Mouse (Mus musculus) neural tube, embryonic 15.5 days (tissue): ENCODE measurements at regions not wholly inside any gene's neighbourhood (a gene's known extent, or its start where the extent isn't known, plus 50 kb on each side); places are given as distances from the start of the nearest gene placed in this dataset.

Experiments
- ATAC-seq: fragments of 200-750 bp; cut with Nextera tagmentation; 2 replicates; pipeline ENCODE4 v1.8.0; 2017; ENCODE audit warnings: mild to moderate bottlenecking, moderate TSS enrichment, moderate library complexity; ENCODE audit not compliant: low FRiP score
- H3K27ac ChIP-seq: fragments of 300-500 bp; sonication (generic); replicated peaks from 2 replicates; pipeline ENCODE4 v1.5.1; 2015; ENCODE audit warnings: mild to moderate bottlenecking, inconsistent platforms
- H3K27me3 ChIP-seq: fragments of 300-500 bp; sonication (generic); replicated peaks from 2 replicates; pipeline ENCODE4 v1.6.1; 2015; ENCODE audit warnings: inconsistent platforms
- H3K36me3 ChIP-seq: fragments of 300-500 bp; sonication (generic); 2 replicates; pipeline ENCODE4 v1.6.1; 2015; ENCODE audit warnings: inconsistent platforms
- H3K4me1 ChIP-seq: fragments of 300-500 bp; sonication (generic); 2 replicates; pipeline ENCODE4 v1.6.1; 2015; ENCODE audit warnings: inconsistent platforms
- H3K4me2 ChIP-seq: fragments of 300-500 bp; sonication (generic); 2 replicates; pipeline ENCODE4 v1.6.1; 2015; ENCODE audit warnings: inconsistent platforms, mild to moderate bottlenecking, moderate library complexity
- H3K4me3 ChIP-seq: fragments of 300-500 bp; sonication (generic); replicated peaks from 2 replicates; pipeline ENCODE4 v1.5.1; 2015; ENCODE audit warnings: mild to moderate bottlenecking, inconsistent platforms
- H3K9ac ChIP-seq: fragments of 300-500 bp; sonication (generic); replicated peaks from 2 replicates; pipeline ENCODE4 v1.6.1; 2015; ENCODE audit warnings: mild to moderate bottlenecking, inconsistent platforms
- H3K9me3 ChIP-seq: fragments of 300-500 bp; sonication (generic); replicated peaks from 2 replicates; pipeline ENCODE4 v1.6.1; 2016; ENCODE audit warnings: inconsistent platforms
- WGBS: fragments of 180-500 bp; shearing (Covaris S2); methylation state at CpG from one replicate; pipeline ENCODE4 v1.1.7; 2015; ENCODE audit warnings: mixed read lengths; 5-methylcytosine and 5-hydroxymethylcytosine counted together

GRCm38 (mm10) chr12:54262236-54263005 is 58.8 kb upstream of the Egln3 start:
- no peak for ATAC-seq
- no peaks in the 10 kb centered on the region for H3K9me3 ChIP-seq
- 82% methylated on average over 11 of the region's 11 CpGs for WGBS

GRCm38 (mm10) chr12:54261426-54261825 is 57.8 kb upstream of the Egln3 start:
- no peak overlapping the region for H3K4me2 ChIP-seq
- peaks cover 12% of the 10 kb centered on the region; the same call in 1 of the 2 replicates for H3K4me1 ChIP-seq
- no peaks in the 10 kb centered on the region for H3K36me3 ChIP-seq
- WGBS, result 74% methylated on average over 5 of the region's 5 CpGs
- H3K27ac ChIP-seq, result no peak overlapping the region
- no peak overlapping the region for H3K9ac ChIP-seq
- no peaks in the 10 kb centered on the region for H3K9me3 ChIP-seq
- H3K4me3 ChIP-seq, result no peak overlapping the region
- ATAC-seq, result no peak; the same call in 1 of the 2 replicates
- no peaks in the 10 kb centered on the region for H3K27me3 ChIP-seq

More at GRCm38 (mm10) chr12:54262236-54263005, 58.8 kb upstream of the Egln3 start:
- Histone ChIP-seq H3K27ac (no peak overlapping the region), H3K27me3 (no peaks in the 10 kb centered on the region), H3K4me3 (no peak overlapping the region), H3K4me2 (no peak overlapping the region), H3K9ac (no peak overlapping the region), H3K4me1 (peaks cover 12% of the 10 kb centered on the region; the same call in 1 of the 2 replicates), H3K36me3 (no peaks in the 10 kb centered on the region)

- Histone ChIP-seq H3K4me3 (no peak overlapping the region), H3K27ac (no peak overlapping the region), H3K9ac (no peak overlapping the region), H3K36me3 (no peaks in the 10 kb centered on the region), H3K9me3 (no peaks in the 10 kb centered on the region), H3K4me1 (peaks cover 12% of the 10 kb centered on the region; the same call in 1 of the 2 replicates), H3K27me3 (no peaks in the 10 kb centered on the region), H3K4me2 (no peak overlapping the region)
- no peak for ATAC-seq
- WGBS, result 81% methylated on average over 6 of the region's 6 CpGs
Measured at GRCm38 (mm10) chr12:54260502-54260901, 56.8 kb upstream of the Egln3 start.

- no peak overlapping the region for H3K9ac ChIP-seq
- no peak for ATAC-seq
- no peaks in the 10 kb centered on the region for H3K36me3 ChIP-seq
- H3K9me3 ChIP-seq, result no peaks in the 10 kb centered on the region
- H3K4me3 ChIP-seq, result no peak overlapping the region
- no peaks in the 10 kb centered on the region for H3K27me3 ChIP-seq
- H3K4me2 ChIP-seq, result no peak overlapping the region
- no peaks in the 10 kb centered on the region for H3K4me1 ChIP-seq
- WGBS, result 56% methylated on average over 7 of the region's 7 CpGs
- H3K27ac ChIP-seq, result no peak overlapping the region
Measured at GRCm38 (mm10) chr12:54257776-54258433, 54.2 kb upstream of the Egln3 start.

GRCm38 (mm10) chr12:54256506-54257128 is 53.0 kb upstream of the Egln3 start:
- 84% methylated on average over 6 of the region's 6 CpGs for WGBS
- no peaks in the 10 kb centered on the region for H3K36me3 ChIP-seq
- ATAC-seq, result no peak

More at GRCm38 (mm10) chr12:54256506-54257128, 53.0 kb upstream of the Egln3 start:
- Histone ChIP-seq H3K27ac (no peak overlapping the region), H3K4me1 (no peaks in the 10 kb centered on the region), H3K9me3 (no peaks in the 10 kb centered on the region), H3K9ac (no peak overlapping the region), H3K4me2 (no peak overlapping the region), H3K4me3 (no peak overlapping the region), H3K27me3 (no peaks in the 10 kb centered on the region)
